Mouse (Mus musculus): ENCODE results near the gene Slc25a25.

DNA sequence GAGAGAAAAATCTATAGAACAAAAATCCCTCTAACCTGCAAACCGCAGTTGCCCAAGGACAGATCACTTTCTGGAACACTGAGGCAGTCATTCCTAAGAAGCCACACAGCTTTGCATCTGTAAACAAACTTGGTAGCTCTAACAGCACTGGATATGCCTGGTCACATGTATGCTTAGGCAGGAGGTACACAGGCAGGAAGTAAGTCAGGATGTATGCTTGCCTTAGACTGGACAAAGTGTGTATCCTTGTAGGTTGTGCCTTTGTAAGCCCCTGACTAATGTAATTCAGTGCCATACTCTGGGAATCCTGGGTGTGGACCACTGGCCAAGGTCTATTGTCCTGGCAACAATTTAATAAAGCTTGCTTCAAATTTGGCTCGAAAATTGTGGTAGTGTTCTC, 12.5 kb upstream of the Slc25a25 start:
- no peak for TF ChIP-seq CTCF (IDR thresholded peaks at IDR 0.05; ENCODE audit: low read depth, low read length)
- TF ChIP-seq POLR2A (IDR thresholded peaks at IDR 0.05; ENCODE audit: borderline replicate concordance, low read depth, low read length), result no peak

Data from bone marrow macrophage, adult 2 months (primary cell).